Mouse (Mus musculus): ENCODE measurements at regions not wholly inside any gene's neighbourhood (a gene's known extent, or its start where the extent isn't known, plus 50 kb on each side); places are given as distances from the start of the nearest gene placed in this dataset.

- no peaks in the 10 kb centered on the region for H3K27me3 ChIP-seq (replicated peaks; ENCODE audit: control insufficient read depth, insufficient read depth, low read length)
- H3K4me1 ChIP-seq (replicated peaks; ENCODE audit: control insufficient read depth, insufficient read depth, low read length) = no peaks in the 10 kb centered on the region
- H3K27ac ChIP-seq (ENCODE audit: low read depth, low read length) = no peak overlapping the region
- ATAC-seq = no peak
- H3K4me2 ChIP-seq (replicated peaks; ENCODE audit: low read depth) = no peak overlapping the region
- H3K9ac ChIP-seq (ENCODE audit: low read depth, low read length) = no peak overlapping the region
- WGBS = 54% methylated on average over 3 of the region's 3 CpGs
- TF ChIP-seq CTCF (IDR thresholded peaks at IDR 0.05; ENCODE audit: low read depth) = no peak
- H3K36me3 ChIP-seq (ENCODE audit: control insufficient read depth, insufficient read depth) = no peaks in the 10 kb centered on the region
- H3K9me3 ChIP-seq (ENCODE audit: control insufficient read depth) = no peaks in the 10 kb centered on the region
- no peak overlapping the region for H3K4me3 ChIP-seq (ENCODE audit: low read depth, low read length)
Measured at GRCm38 (mm10) chr9:79201755-79202154, 516.9 kb downstream of the Col12a1 start.

GRCm38 (mm10) chr9:79213364-79213763 is 505.3 kb downstream of the Col12a1 start:
- Histone ChIP-seq H3K9me3 (ENCODE audit: control insufficient read depth) (no peaks in the 10 kb centered on the region), H3K9ac (ENCODE audit: low read depth, low read length) (no peak overlapping the region), H3K27me3 (replicated peaks; ENCODE audit: control insufficient read depth, insufficient read depth, low read length) (no peaks in the 10 kb centered on the region), H3K4me1 (replicated peaks; ENCODE audit: control insufficient read depth, insufficient read depth, low read length) (no peaks in the 10 kb centered on the region), H3K36me3 (ENCODE audit: control insufficient read depth, insufficient read depth) (no peaks in the 10 kb centered on the region), H3K4me3 (ENCODE audit: low read depth, low read length) (no peak overlapping the region), H3K27ac (ENCODE audit: low read depth, low read length) (no peak overlapping the region), H3K4me2 (replicated peaks; ENCODE audit: low read depth) (no peak overlapping the region)
- 35% methylated on average over 6 of the region's 6 CpGs for WGBS
- 0 out of 2 replicates have a peak, but pooled peaks have one; percentile 31 for ATAC-seq
- TF ChIP-seq CTCF (IDR thresholded peaks at IDR 0.05; ENCODE audit: low read depth) = no peak

- Histone ChIP-seq H3K4me3 (ENCODE audit: low read depth, low read length) (no peak overlapping the region), H3K36me3 (ENCODE audit: control insufficient read depth, insufficient read depth) (no peaks in the 10 kb centered on the region), H3K4me1 (replicated peaks; ENCODE audit: control insufficient read depth, insufficient read depth, low read length) (no peaks in the 10 kb centered on the region), H3K27ac (ENCODE audit: low read depth, low read length) (no peak overlapping the region), H3K9ac (ENCODE audit: low read depth, low read length) (no peak overlapping the region), H3K9me3 (ENCODE audit: control insufficient read depth) (no peaks in the 10 kb centered on the region), H3K27me3 (replicated peaks; ENCODE audit: control insufficient read depth, insufficient read depth, low read length) (no peaks in the 10 kb centered on the region), H3K4me2 (replicated peaks; ENCODE audit: low read depth) (no peak overlapping the region)
- no peak for ATAC-seq
- WGBS = 45% methylated on average over 3 of the region's 3 CpGs
- no peak for TF ChIP-seq CTCF (IDR thresholded peaks at IDR 0.05; ENCODE audit: low read depth)
Measured at GRCm38 (mm10) chr9:79215986-79216385, 502.6 kb downstream of the Col12a1 start.

- H3K9ac ChIP-seq (ENCODE audit: low read depth, low read length) = no peak overlapping the region
- no peak for ATAC-seq
- H3K9me3 ChIP-seq (ENCODE audit: control insufficient read depth) = no peaks in the 10 kb centered on the region
- no peak overlapping the region for H3K4me3 ChIP-seq (ENCODE audit: low read depth, low read length)
- H3K27ac ChIP-seq (ENCODE audit: low read depth, low read length) = no peak overlapping the region
- WGBS = 87% methylated on average over 2 of the region's 2 CpGs
- H3K4me1 ChIP-seq (replicated peaks; ENCODE audit: control insufficient read depth, insufficient read depth, low read length) = no peaks in the 10 kb centered on the region
- no peaks in the 10 kb centered on the region for H3K36me3 ChIP-seq (ENCODE audit: control insufficient read depth, insufficient read depth)
- no peak overlapping the region for H3K4me2 ChIP-seq (replicated peaks; ENCODE audit: low read depth)
- no peak for TF ChIP-seq CTCF (IDR thresholded peaks at IDR 0.05; ENCODE audit: low read depth)
- no peaks in the 10 kb centered on the region for H3K27me3 ChIP-seq (replicated peaks; ENCODE audit: control insufficient read depth, insufficient read depth, low read length)
Measured at GRCm38 (mm10) chr9:79216432-79216831, 502.2 kb downstream of the Col12a1 start.

- no peaks in the 10 kb centered on the region for H3K27me3 ChIP-seq (replicated peaks; ENCODE audit: control insufficient read depth, insufficient read depth, low read length)
- WGBS = 76% methylated on average over 3 of the region's 3 CpGs
Measured at GRCm38 (mm10) chr9:79233081-79233480, 485.6 kb downstream of the Col12a1 start.

GRCm38 (mm10) chr9:79233751-79234150 is 484.9 kb downstream of the Col12a1 start:
- Histone ChIP-seq H3K36me3 (ENCODE audit: control insufficient read depth, insufficient read depth) (no peaks in the 10 kb centered on the region), H3K4me2 (replicated peaks; ENCODE audit: low read depth) (no peak overlapping the region), H3K27ac (ENCODE audit: low read depth, low read length) (no peak overlapping the region), H3K4me3 (ENCODE audit: low read depth, low read length) (no peak overlapping the region), H3K9ac (ENCODE audit: low read depth, low read length) (no peak overlapping the region), H3K27me3 (replicated peaks; ENCODE audit: control insufficient read depth, insufficient read depth, low read length) (no peaks in the 10 kb centered on the region), H3K9me3 (ENCODE audit: control insufficient read depth) (no peaks in the 10 kb centered on the region), H3K4me1 (replicated peaks; ENCODE audit: control insufficient read depth, insufficient read depth, low read length) (no peaks in the 10 kb centered on the region)
- ATAC-seq = no peak
- 81% methylated on average over 1 of the region's 1 CpGs for WGBS
- TF ChIP-seq CTCF (IDR thresholded peaks at IDR 0.05; ENCODE audit: low read depth) = no peak

More at GRCm38 (mm10) chr9:79233081-79233480, 485.6 kb downstream of the Col12a1 start:
- no peaks in the 10 kb centered on the region for H3K36me3 ChIP-seq (ENCODE audit: control insufficient read depth, insufficient read depth)
- H3K4me3 ChIP-seq (ENCODE audit: low read depth, low read length) = no peak overlapping the region
- TF ChIP-seq CTCF (IDR thresholded peaks at IDR 0.05; ENCODE audit: low read depth) = no peak
- no peak overlapping the region for H3K4me2 ChIP-seq (replicated peaks; ENCODE audit: low read depth)
- H3K27ac ChIP-seq (ENCODE audit: low read depth, low read length) = no peak overlapping the region
- no peak overlapping the region for H3K9ac ChIP-seq (ENCODE audit: low read depth, low read length)
- H3K9me3 ChIP-seq (ENCODE audit: control insufficient read depth) = no peaks in the 10 kb centered on the region
- ATAC-seq = no peak
- no peaks in the 10 kb centered on the region for H3K4me1 ChIP-seq (replicated peaks; ENCODE audit: control insufficient read depth, insufficient read depth, low read length)

GRCm38 (mm10) chr9:79269646-79270213 is 448.9 kb downstream of the Col12a1 start:
- no peaks in the 10 kb centered on the region for H3K27me3 ChIP-seq (replicated peaks; ENCODE audit: control insufficient read depth, insufficient read depth, low read length)
- H3K36me3 ChIP-seq (ENCODE audit: control insufficient read depth, insufficient read depth) = no peaks in the 10 kb centered on the region
- no peaks in the 10 kb centered on the region for H3K9me3 ChIP-seq (ENCODE audit: control insufficient read depth)
- no peak overlapping the region for H3K9ac ChIP-seq (ENCODE audit: low read depth, low read length)
- H3K27ac ChIP-seq (ENCODE audit: low read depth, low read length) = no peak overlapping the region
- no peak overlapping the region for H3K4me2 ChIP-seq (replicated peaks; ENCODE audit: low read depth)
- no peak for TF ChIP-seq CTCF (IDR thresholded peaks at IDR 0.05; ENCODE audit: low read depth)
- WGBS = 84% methylated on average over 13 of the region's 13 CpGs
- ATAC-seq = no peak
- H3K4me1 ChIP-seq (replicated peaks; ENCODE audit: control insufficient read depth, insufficient read depth, low read length) = no peaks in the 10 kb centered on the region
- H3K4me3 ChIP-seq (ENCODE audit: low read depth, low read length) = no peak overlapping the region
